ENCODE assay signal across 18 mouse cellular contexts in genomic region chr10:23088764-23089163, GRCm38 (mm10).
"Had no signal": no experiment of that assay in that cellular context is flagged by ENCODE, and none has a peak within 500 bp of the region (broad histone marks: within the 10 kb centered on the region; RNA-seq: fewer than 3 reads in every experiment).

No protein-coding gene starts in this region.

- H3K4me2 ChIP-seq: intestine, embryonic 15.5 days; kidney, embryonic 15.5 days; limb, embryonic 12.5 days; midbrain, embryonic 11.5 days had no signal

- H3K36me3 ChIP-seq: intestine, embryonic 15.5 days; kidney, embryonic 15.5 days; limb, embryonic 12.5 days had no signal

- ATAC-seq: intestine, embryonic 15.5 days; liver, postnatal 0 days had no signal

- H3K4me3 ChIP-seq: intestine, embryonic 15.5 days; kidney, embryonic 15.5 days; left cerebral cortex, adult 2 months; limb, embryonic 12.5 days; megakaryocyte, embryonic 14.5 days had no signal

- H3K9ac ChIP-seq: intestine, embryonic 15.5 days; kidney, embryonic 15.5 days; limb, embryonic 12.5 days; liver, embryonic 14.5 days; liver, postnatal 0 days had no signal

- H3K27ac ChIP-seq: intestine, embryonic 15.5 days; kidney, embryonic 15.5 days; left cerebral cortex, adult 2 months; limb, embryonic 12.5 days; liver, embryonic 14.5 days; macrophage had no signal

- DNase-seq: kidney, adult 11 months; kidney, adult 8-10 months; kidney, postnatal 10 days; kidney, postnatal 36 days; layer of hippocampus, postnatal 36 days; liver; liver, postnatal 0 days; midbrain, embryonic 14.5 days; thymus, adult 18-20 months; thymus, postnatal 36 days had no signal

- H3K27me3 ChIP-seq: intestine, embryonic 15.5 days; kidney, embryonic 15.5 days; megakaryocyte, embryonic 14.5 days had no signal

- H3K4me1 ChIP-seq: intestine, embryonic 15.5 days; megakaryocyte, embryonic 14.5 days had no signal

- H3K9me3 ChIP-seq: intestine, embryonic 15.5 days; kidney, embryonic 15.5 days; limb, embryonic 12.5 days had no signal
